Mouse (Mus musculus) gastrocnemius, postnatal 25 days (tissue): ENCODE data around the gene Spred1. TPM values are rescaled to one million over a fixed set of nuclear protein-coding genes. Genes with fewer than 3 reads are reported as not detected.

Experiments
- DNase-seq: peaks from one replicate; pipeline ENCODE4 v3.0.0; 2022
- microRNA-seq, 2 experiments: library from miRNA; unstranded; fragments of <30 nt; microRNA quantifications; one replicate each; pipeline ENCODE4 v1.2.0; 2021; ENCODE audit warnings: borderline replicate concordance in 2 of 2
- total RNA-seq, 2 experiments: library from RNA; stranded (reverse); gene quantifications; 1 replicate in 1 of 2; 2 replicates in 1 of 2; pipeline ENCODE4 v1.2.3; 2021

Spred1 gene
- total RNA-seq, 2 experiments from 2014 or later, result 8.3 to 9.0 TPM

DNA sequence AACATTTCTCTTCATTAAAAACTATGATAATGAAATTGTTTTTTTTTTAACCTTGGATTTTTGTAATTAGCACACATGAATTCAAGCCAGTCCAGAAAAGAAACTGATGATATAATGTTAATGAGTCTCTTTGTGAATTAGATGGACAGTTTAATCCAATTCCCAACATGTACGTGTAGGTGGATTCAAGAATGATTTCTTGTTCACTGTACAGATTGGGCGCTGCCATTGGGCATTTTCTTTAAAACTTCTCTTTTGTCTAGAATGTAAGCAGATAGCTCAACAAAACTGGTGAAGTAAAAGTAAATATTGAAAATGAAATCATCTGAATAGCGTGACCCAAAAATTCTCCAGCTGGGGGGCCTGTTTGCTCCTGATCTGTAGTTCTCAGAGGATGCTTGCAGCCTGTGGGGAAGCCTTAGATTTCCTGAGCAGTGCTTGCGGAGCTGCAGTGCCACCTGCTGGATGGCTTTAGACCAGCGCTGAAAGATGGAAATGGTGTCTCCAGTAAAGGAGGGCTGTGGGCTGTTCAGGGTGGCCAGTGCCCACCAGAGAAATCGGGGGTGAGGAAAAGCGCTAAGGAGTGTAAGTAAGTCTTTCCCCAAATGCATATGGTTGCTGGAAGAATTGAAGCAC is 59.2 kb downstream of the Spred1 start:
- DNase-seq, result peak; percentile 60

GRCm38 (mm10) chr2:117185587-117185986 is 64.4 kb downstream of the Spred1 start:
- DNase-seq, result no peak

GRCm38 (mm10) chr2:117190915-117191314 is 69.7 kb downstream of the Spred1 start:
- DNase-seq, result no peak

DNA sequence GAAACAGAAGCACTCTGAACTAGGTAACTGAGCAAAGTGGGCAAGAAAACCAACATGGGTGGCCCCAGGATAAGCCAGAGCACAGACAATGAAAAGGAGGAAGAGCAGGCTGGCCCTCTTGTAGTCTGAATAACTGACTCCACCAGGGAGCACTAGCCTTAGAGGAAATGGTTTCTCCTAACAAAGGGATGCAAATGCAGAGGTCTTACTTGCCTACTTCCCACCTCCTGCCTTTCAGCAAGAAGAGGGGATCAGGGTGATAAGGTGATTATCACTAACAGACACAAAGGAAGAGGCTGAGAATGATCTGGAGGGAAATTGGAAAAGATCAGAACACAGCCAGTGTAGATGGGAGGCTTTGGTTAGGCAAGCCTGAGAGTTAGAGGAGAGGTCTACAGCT is 73.1 kb downstream of the Spred1 start:
- DNase-seq, result no peak

GRCm38 (mm10) chr2:117195151-117195550 is 74.0 kb downstream of the Spred1 start:
- DNase-seq, result no peak

GRCm38 (mm10) chr2:117195578-117195977 is 74.4 kb downstream of the Spred1 start:
- DNase-seq, result peak; percentile 13

- no peak for DNase-seq
Measured at GRCm38 (mm10) chr2:117200869-117201338, 79.7 kb downstream of the Spred1 start.

DNA sequence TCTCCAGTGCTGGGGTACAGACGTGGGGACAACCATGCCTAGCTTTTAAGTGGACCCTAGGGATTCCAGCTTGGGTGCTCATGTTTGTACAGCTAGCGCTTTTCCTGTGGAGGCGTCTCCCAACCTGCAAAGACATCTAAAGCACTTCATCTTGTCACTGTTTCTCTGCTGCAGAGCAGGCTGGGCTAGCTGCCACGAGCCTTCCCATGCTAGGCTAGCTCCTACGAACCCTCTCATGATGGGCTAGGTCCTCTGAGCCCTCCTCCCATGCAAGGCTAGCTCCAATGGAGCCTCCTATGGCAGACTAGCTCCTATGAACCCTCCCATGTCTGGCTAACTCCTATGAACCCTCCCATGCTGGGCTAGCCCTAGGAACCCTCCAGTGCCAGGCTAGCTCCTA is 82.2 kb downstream of the Spred1 start:
- DNase-seq, result no peak

GRCm38 (mm10) chr2:117204534-117204933 is 83.4 kb downstream of the Spred1 start:
- no peak for DNase-seq

DNA sequence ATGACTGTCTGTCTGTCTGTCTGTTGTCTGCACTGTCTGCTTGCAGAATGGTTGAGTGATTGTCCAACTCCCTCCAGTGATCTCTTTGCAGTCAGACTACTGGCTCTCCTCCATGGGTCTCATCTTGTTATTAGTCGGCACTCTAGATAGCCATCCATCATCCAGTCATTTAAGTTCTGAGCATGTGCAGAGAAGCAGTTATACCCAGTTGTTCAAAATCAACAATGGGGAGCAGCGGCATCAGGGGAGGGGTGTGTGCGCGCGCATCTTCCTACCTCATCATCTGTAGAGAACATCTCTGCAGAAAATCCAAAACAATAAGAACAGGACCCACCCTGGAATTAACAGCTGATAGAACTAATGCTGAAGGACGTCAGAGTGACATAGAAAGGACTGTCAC is 83.9 kb downstream of the Spred1 start:
- no peak for DNase-seq

- no peak for DNase-seq
Measured at GRCm38 (mm10) chr2:117210416-117211085, 89.4 kb downstream of the Spred1 start.

DNA sequence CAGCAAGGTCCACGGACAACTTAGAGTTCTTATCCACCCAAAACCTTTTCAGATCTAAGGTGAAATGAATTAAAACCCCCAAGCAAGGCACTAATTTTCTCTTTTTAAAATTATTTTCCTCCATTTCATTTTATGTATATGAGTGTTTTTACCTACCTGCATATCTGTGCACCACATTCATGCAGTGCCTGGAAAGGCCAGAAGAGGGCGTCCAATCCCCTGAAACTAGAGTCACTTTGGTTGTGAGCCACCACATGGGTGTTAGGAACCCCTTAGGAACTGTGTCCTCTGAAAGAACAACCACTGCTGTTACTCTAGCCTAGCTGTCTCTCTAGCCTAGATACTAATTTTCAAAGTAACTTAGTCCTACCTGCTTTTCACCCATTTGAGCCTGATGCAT is 95.0 kb downstream of the Spred1 start:
- DNase-seq, result no peak

DNA sequence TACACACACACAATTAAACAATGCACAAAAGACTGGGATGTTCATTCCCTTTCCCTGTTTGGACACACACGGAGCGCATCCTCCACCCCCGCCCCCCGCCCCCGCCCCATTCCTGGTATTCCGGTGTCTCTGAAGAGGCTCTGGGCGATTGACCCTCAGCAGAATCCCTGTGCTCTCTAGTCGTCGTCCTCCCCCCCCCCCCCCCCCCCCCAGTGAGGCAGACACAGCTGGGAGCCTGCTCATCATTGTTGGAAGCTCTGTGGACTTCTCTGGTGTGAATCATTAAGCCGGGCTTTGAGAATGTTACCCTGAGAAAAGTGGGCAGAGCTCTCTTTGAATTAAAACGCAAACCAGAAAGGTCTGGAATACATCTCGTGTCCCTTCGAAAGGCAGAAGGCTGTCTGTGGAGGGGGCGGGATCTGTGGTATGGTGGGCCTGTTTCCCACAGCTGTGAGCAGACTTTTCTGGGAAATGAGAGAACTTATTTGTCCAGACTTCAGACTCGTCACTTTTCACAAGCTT is 96.6 kb downstream of the Spred1 start:
- DNase-seq, result no peak

DNA sequence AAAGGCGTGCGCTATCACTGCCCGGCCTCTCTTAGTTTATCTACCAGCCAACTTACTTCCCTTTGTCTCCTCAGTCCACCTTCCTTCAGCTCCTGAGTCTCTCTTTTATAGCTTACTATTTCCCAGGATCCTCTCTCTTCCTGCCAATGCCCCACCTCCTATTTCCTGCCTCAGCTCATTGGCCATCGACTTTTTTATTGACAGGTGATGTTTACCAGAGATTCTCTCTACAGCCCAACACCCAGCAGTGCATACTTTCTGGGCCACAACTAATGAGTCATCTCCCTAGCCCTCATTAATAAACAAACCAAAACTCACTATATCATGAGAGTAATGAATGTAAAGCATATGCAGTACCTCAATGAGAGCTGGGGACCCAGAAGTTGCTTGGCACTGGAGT is 98.4 kb downstream of the Spred1 start:
- no peak for DNase-seq

GRCm38 (mm10) chr2:117222651-117223050 is 101.5 kb downstream of the Spred1 start:
- no peak for DNase-seq

DNA sequence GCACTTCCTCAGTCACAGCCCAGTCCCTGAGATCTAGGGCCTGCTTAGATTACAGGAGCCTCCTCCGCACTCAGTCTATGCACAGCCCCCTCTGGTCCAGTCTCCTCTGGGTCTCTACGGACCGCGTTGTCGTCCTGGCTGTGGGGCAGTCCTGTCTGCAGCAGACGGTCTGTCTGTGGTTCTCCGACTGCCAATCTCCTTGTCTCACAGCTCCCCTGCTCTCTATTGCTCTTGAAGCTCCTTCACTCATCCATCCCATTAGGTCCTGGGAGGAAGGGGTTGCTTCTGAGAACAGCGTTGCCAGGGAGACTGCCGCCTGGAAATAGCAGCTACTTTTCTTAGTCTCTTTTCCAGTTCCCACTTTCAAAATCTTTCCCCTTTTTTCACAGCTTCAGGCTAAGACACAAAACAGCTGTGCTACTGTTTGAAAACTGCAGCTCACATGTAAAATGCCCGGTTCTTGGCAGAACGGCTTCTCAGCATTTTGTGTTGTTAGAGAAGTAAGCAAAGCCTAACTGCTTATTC is 107.5 kb downstream of the Spred1 start:
- no peak for DNase-seq

DNA sequence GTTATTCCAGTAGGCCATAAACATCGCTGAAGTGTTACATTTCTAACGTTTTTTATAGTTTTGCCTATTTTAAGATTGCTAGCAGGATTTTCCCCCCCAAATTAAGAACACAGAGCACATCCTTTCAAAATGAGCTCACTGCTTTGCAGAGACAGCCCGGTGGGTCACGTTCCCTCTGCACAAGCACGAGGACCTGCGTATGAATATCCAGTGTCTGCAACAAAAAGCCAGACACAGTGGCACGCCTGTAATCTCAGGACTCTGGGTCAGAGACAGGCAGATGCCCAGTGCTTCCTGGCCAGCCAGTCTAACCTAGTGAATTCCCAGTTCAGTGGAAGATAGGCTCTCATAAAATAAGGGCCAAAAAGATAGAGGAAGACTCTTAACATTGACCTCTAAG is 109.1 kb downstream of the Spred1 start:
- DNase-seq, result no peak

GRCm38 (mm10) chr2:117231257-117231656 is 110.1 kb downstream of the Spred1 start:
- peak; percentile 68 for DNase-seq

Small RNAs within 50 kb of the gene (microRNA-seq; reads per million reads assigned to microRNA genes)
- gene Mir674, result 337 to 1,115 reads per million in 2 experiments

Other genes with a start within 250 kb of the Spred1 start
- not detected for gene Tmco5, start 242.7 kb upstream of the Spred1 start, total RNA-seq
- 10 to 100 TPM; 16.5 to 17.7 TPM for gene Fam98b, start 128.4 kb downstream of the Spred1 start, total RNA-seq
- gene Rasgrp1, start 221.6 kb downstream of the Spred1 start, total RNA-seq, result under 1 TPM; 0.05 to 0.40 TPM